Mouse (Mus musculus) heart, postnatal 0 days (tissue): ENCODE results near the gene Exosc3.
"Not testable (repeated sequence)": the region's sequence is repeated elsewhere in the genome, so short reads cannot be mapped to it uniquely, and the experiment has no call there.

ENCODE experiments used
- CTCF ChIP-seq: IDR thresholded peaks from 2 replicates; pipeline ENCODE4 v1.5.1; 2016; ENCODE audit warnings: antibody characterized with exemption, control low read depth, low read depth
- EP300 ChIP-seq: IDR thresholded peaks from 2 replicates; pipeline ENCODE4 v1.6.1; 2016; ENCODE audit warnings: antibody characterized with exemption, low read depth

- not testable (repeated sequence) for TF ChIP-seq CTCF, EP300
These were observed 39.6 kb upstream of the Exosc3 start for GRCm38 (mm10) chr4:45382133-45382532.
